Mouse (Mus musculus): ENCODE results near the gene Limk2. TPM values are rescaled to one million over a fixed set of nuclear protein-coding genes. Genes with fewer than 3 reads are reported as not detected.

Gene Limk2
- polyA plus RNA-seq, 1 experiment from 2014 or later, result 6.8 TPM

- peaks cover 79% of the 10 kb centered on the region for H3K36me3 ChIP-seq (replicated peaks; ENCODE audit: insufficient read depth, low read length)
- no peak overlapping the region for H3K4me3 ChIP-seq (ENCODE audit: low read depth, low read length)
- no peak for DNase-seq
- H3K9me3 ChIP-seq (ENCODE audit: low read length), result no peaks in the 10 kb centered on the region
- H3K4me1 ChIP-seq (ENCODE audit: insufficient read depth), result peaks cover 12% of the 10 kb centered on the region
- H3K27me3 ChIP-seq (ENCODE audit: insufficient read depth, low read length), result no peaks in the 10 kb centered on the region
- WGBS (ENCODE audit: insufficient replicate concordance), result 61% methylated on average over 10 of the region's 10 CpGs
- no peak overlapping the region for H3K9ac ChIP-seq (replicated peaks)
- ATAC-seq, result peak; percentile 33; the same call in 1 of the 2 replicates
- no peak for TF ChIP-seq CTCF (IDR thresholded peaks at IDR 0.05; ENCODE audit: low read depth)
- no peak for TF ChIP-seq EP300 (IDR thresholded peaks at IDR 0.05; ENCODE audit: low read depth)
- H3K4me2 ChIP-seq (ENCODE audit: low read depth, low read length), result no peak overlapping the region
- peak overlapping the region; percentile 35; the same call in 1 of the 2 replicates for H3K27ac ChIP-seq (ENCODE audit: low read depth)
Observed at GRCm38 (mm10) chr11:3297871-3298812, 110.8 kb downstream of the Limk2 start.

GRCm38 (mm10) chr11:3296056-3296455 lies 112.9 kb downstream of the Limk2 start:
- Histone ChIP-seq H3K4me2 (ENCODE audit: low read depth, low read length) (no peak overlapping the region), H3K4me3 (ENCODE audit: low read depth, low read length) (no peak overlapping the region), H3K27me3 (ENCODE audit: insufficient read depth, low read length) (no peaks in the 10 kb centered on the region), H3K4me1 (ENCODE audit: insufficient read depth) (peaks cover 33% of the 10 kb centered on the region), H3K9me3 (ENCODE audit: low read length) (no peaks in the 10 kb centered on the region), H3K36me3 (replicated peaks; ENCODE audit: insufficient read depth, low read length) (peaks cover 73% of the 10 kb centered on the region), H3K27ac (ENCODE audit: low read depth) (no peak overlapping the region; the same call in 1 of the 2 replicates), H3K9ac (replicated peaks) (no peak overlapping the region)
- 59% methylated on average over 5 of the region's 5 CpGs for WGBS (ENCODE audit: insufficient replicate concordance)
- DNase-seq, result no peak
- ATAC-seq, result no peak
- TF ChIP-seq CTCF (IDR thresholded peaks at IDR 0.05; ENCODE audit: low read depth) (no peak), EP300 (IDR thresholded peaks at IDR 0.05; ENCODE audit: low read depth) (no peak)

- DNase-seq (no peak), ATAC-seq (no peak)
- H3K36me3 ChIP-seq (replicated peaks; ENCODE audit: insufficient read depth, low read length), result peaks cover 59% of the 10 kb centered on the region
- 95% methylated on average over 2 of the region's 2 CpGs for WGBS (ENCODE audit: insufficient replicate concordance)
- no peak overlapping the region for H3K4me2 ChIP-seq (ENCODE audit: low read depth, low read length)
- TF ChIP-seq CTCF (IDR thresholded peaks at IDR 0.05; ENCODE audit: low read depth), result no peak
- no peak for TF ChIP-seq EP300 (IDR thresholded peaks at IDR 0.05; ENCODE audit: low read depth)
- H3K9ac ChIP-seq (replicated peaks), result 0 out of 2 replicates have a peak overlapping the region, but pooled peaks have one; percentile 11
- H3K27me3 ChIP-seq (ENCODE audit: insufficient read depth, low read length), result no peaks in the 10 kb centered on the region
- no peak overlapping the region for H3K27ac ChIP-seq (ENCODE audit: low read depth)
- H3K4me1 ChIP-seq (ENCODE audit: insufficient read depth), result peaks cover 40% of the 10 kb centered on the region
- H3K4me3 ChIP-seq (ENCODE audit: low read depth, low read length), result no peak overlapping the region
- no peaks in the 10 kb centered on the region for H3K9me3 ChIP-seq (ENCODE audit: low read length)
Observed at GRCm38 (mm10) chr11:3294641-3295040, 114.3 kb downstream of the Limk2 start.

Other genes starting within 250 kb of the Limk2 start
- 2.3 and 3.1 TPM in 2 replicates for gene Sfi1, start 215.7 kb downstream of the Limk2 start, polyA plus RNA-seq (2015; fragmentation: Nextera tagmentation; extraction: Ambion mirVana)
- gene Eif4enif1, start 206.8 kb downstream of the Limk2 start, polyA plus RNA-seq (2015; fragmentation: Nextera tagmentation; extraction: Ambion mirVana), result 12.6 and 14.9 TPM in 2 replicates
- 83.1 and 84.7 TPM in 2 replicates for gene Drg1, start 142.8 kb downstream of the Limk2 start, polyA plus RNA-seq (2015; fragmentation: Nextera tagmentation; extraction: Ambion mirVana)
- gene Patz1, start 120.3 kb downstream of the Limk2 start, polyA plus RNA-seq (2015; fragmentation: Nextera tagmentation; extraction: Ambion mirVana), result 8.6 and 8.8 TPM in 2 replicates
- gene Pik3ip1, start 78.8 kb downstream of the Limk2 start, polyA plus RNA-seq (2015; fragmentation: Nextera tagmentation; extraction: Ambion mirVana), result 2.4 and 2.5 TPM in 2 replicates
- gene Rnf185, start 43.2 kb upstream of the Limk2 start, polyA plus RNA-seq (2015; fragmentation: Nextera tagmentation; extraction: Ambion mirVana), result 9.7 and 10.3 TPM in 2 replicates
- gene Pla2g3, start 79.1 kb upstream of the Limk2 start, polyA plus RNA-seq (2015; fragmentation: Nextera tagmentation; extraction: Ambion mirVana), result 0.07 TPM in 1 of 2 replicates, not detected in the other
- 0.83 and 0.86 TPM in 2 replicates for gene Inpp5j, start 95.6 kb upstream of the Limk2 start, polyA plus RNA-seq (2015; fragmentation: Nextera tagmentation; extraction: Ambion mirVana)
- gene Selenom, start 105.5 kb upstream of the Limk2 start, polyA plus RNA-seq (2015; fragmentation: Nextera tagmentation; extraction: Ambion mirVana), result 9.9 and 11.7 TPM in 2 replicates
- 8.4 and 8.9 TPM in 2 replicates for gene Smtn, start 131.4 kb upstream of the Limk2 start, polyA plus RNA-seq (2015; fragmentation: Nextera tagmentation; extraction: Ambion mirVana)
- gene Morc2a, start 240.0 kb upstream of the Limk2 start, polyA plus RNA-seq (2015; fragmentation: Nextera tagmentation; extraction: Ambion mirVana), result 3.0 and 3.7 TPM in 2 replicates